Mouse (Mus musculus) embryonic fibroblast, embryonic 13.5 days (primary cell): ENCODE measurements around the gene Rapgef4. TPM values are rescaled to one million over a fixed set of nuclear protein-coding genes. Genes with fewer than 3 reads are reported as not detected.

ENCODE experiments used
- H3K27ac ChIP-seq: 2 replicates; pipeline ENCODE4 v1.5.1; 2012; ENCODE audit warnings: low read length, control low read depth, inconsistent platforms; ENCODE audit not compliant: insufficient read depth
- H3K4me1 ChIP-seq: 2 replicates; pipeline ENCODE4 v1.6.1; 2011; ENCODE audit warnings: low read length; ENCODE audit not compliant: control insufficient read depth, insufficient read depth
- H3K4me3 ChIP-seq: 2 replicates; pipeline ENCODE4 v1.5.1; 2011; ENCODE audit warnings: mild to moderate bottlenecking, control low read depth, low read length; ENCODE audit not compliant: insufficient read depth
- CTCF ChIP-seq: IDR thresholded peaks from 2 replicates; pipeline ENCODE4 v1.5.1; 2011; ENCODE audit warnings: mild to moderate bottlenecking, control low read depth, low read length, moderate library complexity, borderline replicate concordance; ENCODE audit not compliant: insufficient read depth
- POLR2A ChIP-seq: IDR thresholded peaks from 2 replicates; pipeline ENCODE4 v1.6.1; 2011; ENCODE audit warnings: low read depth, mild to moderate bottlenecking, control low read depth, low read length, moderate library complexity
- polyA plus RNA-seq: library from polyadenylated mRNA; stranded (reverse); fragments of >200 nt; gene quantifications from 2 replicates; pipeline ENCODE4 v1.2.4, GENCODE M21; 2011; ENCODE audit warnings: low read depth; ENCODE audit not compliant: missing spikeins, insufficient read length

The Rapgef4 gene
- polyA plus RNA-seq, 1 experiment = not detected

- TF ChIP-seq CTCF (no peak), POLR2A (no peak)
- Histone ChIP-seq H3K4me1 (no peaks in the 10 kb centered on the region; the same call in 1 of the 2 replicates), H3K4me3 (no peak overlapping the region)
These were observed 215.3 kb downstream of the Rapgef4 start for GRCm38 (mm10) chr2:72196190-72196965.

GRCm38 (mm10) chr2:72197026-72197425 is 216.0 kb downstream of the Rapgef4 start:
- Histone ChIP-seq H3K4me1 (no peaks in the 10 kb centered on the region; the same call in 1 of the 2 replicates), H3K4me3 (no peak overlapping the region), H3K27ac (no peak overlapping the region)
- TF ChIP-seq CTCF (no peak), POLR2A (no peak)

More at GRCm38 (mm10) chr2:72196190-72196965, 215.3 kb downstream of the Rapgef4 start:
- no peak overlapping the region for H3K27ac ChIP-seq

- no peak for TF ChIP-seq CTCF
- no peak for TF ChIP-seq POLR2A
- H3K27ac ChIP-seq = no peak overlapping the region
- H3K4me1 ChIP-seq = no peaks in the 10 kb centered on the region; the same call in 1 of the 2 replicates
- H3K4me3 ChIP-seq = no peak overlapping the region
These were observed 218.4 kb downstream of the Rapgef4 start for GRCm38 (mm10) chr2:72199451-72199850.

GRCm38 (mm10) chr2:72201506-72201905 is 220.5 kb downstream of the Rapgef4 start:
- Histone ChIP-seq H3K27ac (no peak overlapping the region), H3K4me1 (no peaks in the 10 kb centered on the region; the same call in 1 of the 2 replicates), H3K4me3 (no peak overlapping the region)
- no peak for TF ChIP-seq CTCF
- no peak for TF ChIP-seq POLR2A

GRCm38 (mm10) chr2:72202252-72202651 is 221.2 kb downstream of the Rapgef4 start:
- H3K27ac ChIP-seq = no peak overlapping the region
- TF ChIP-seq POLR2A (no peak), CTCF (no peak)
- H3K4me1 ChIP-seq = no peaks in the 10 kb centered on the region; the same call in 1 of the 2 replicates
- no peak overlapping the region for H3K4me3 ChIP-seq

- Histone ChIP-seq H3K27ac (no peak overlapping the region), H3K4me1 (no peaks in the 10 kb centered on the region; the same call in 1 of the 2 replicates), H3K4me3 (no peak overlapping the region)
- TF ChIP-seq POLR2A (no peak), CTCF (peak; percentile 36; the same call in 1 of the 2 replicates)
These were observed 222.6 kb downstream of the Rapgef4 start for GRCm38 (mm10) chr2:72203609-72204008.

GRCm38 (mm10) chr2:72205869-72206268 is 224.8 kb downstream of the Rapgef4 start:
- no peak overlapping the region for H3K27ac ChIP-seq
- no peak overlapping the region for H3K4me3 ChIP-seq
- H3K4me1 ChIP-seq = no peaks in the 10 kb centered on the region; the same call in 1 of the 2 replicates
- TF ChIP-seq POLR2A = no peak
- TF ChIP-seq CTCF = no peak

- TF ChIP-seq POLR2A = no peak
- TF ChIP-seq CTCF = no peak
- H3K27ac ChIP-seq = no peak overlapping the region
- no peaks in the 10 kb centered on the region; the same call in 1 of the 2 replicates for H3K4me1 ChIP-seq
- H3K4me3 ChIP-seq = no peak overlapping the region
These were observed 225.6 kb downstream of the Rapgef4 start for GRCm38 (mm10) chr2:72206530-72207248.

- Histone ChIP-seq H3K4me3 (no peak overlapping the region), H3K27ac (no peak overlapping the region), H3K4me1 (no peaks in the 10 kb centered on the region)
- no peak for TF ChIP-seq POLR2A
- no peak for TF ChIP-seq CTCF
These were observed 236.3 kb downstream of the Rapgef4 start for GRCm38 (mm10) chr2:72217336-72217735.
